Mouse (Mus musculus) midbrain, embryonic 14.5 days (tissue): ENCODE data around the gene Mpp2. TPM values are rescaled to one million over a fixed set of nuclear protein-coding genes. Genes with fewer than 3 reads are reported as not detected.
A peak's percentile ranks its signal among the peaks of the same experiment; 100 is the strongest.

Source experiments
- ATAC-seq: fragments of 200-750 bp; cut with Nextera tagmentation; 2 replicates; pipeline ENCODE4 v1.8.0; 2017; ENCODE audit warnings: moderate number of reproducible peaks, moderate library complexity; ENCODE audit not compliant: low FRiP score, low TSS enrichment
- DNase-seq: peaks from one replicate; pipeline ENCODE4 v3.0.0-alpha.2; 2015
- H3K27ac ChIP-seq: fragments of 300-500 bp; sonication (generic); replicated peaks from 2 replicates; pipeline ENCODE4 v1.5.1; 2014; ENCODE audit warnings: mild to moderate bottlenecking, low read depth, low read length, moderate library complexity
- H3K27me3 ChIP-seq: fragments of 300-500 bp; sonication (generic); 2 replicates; pipeline ENCODE4 v1.6.1; 2014; ENCODE audit warnings: low read length, control low read depth, mixed read lengths; ENCODE audit not compliant: control insufficient read depth, insufficient read depth
- H3K36me3 ChIP-seq: fragments of 300-500 bp; sonication (generic); 2 replicates; pipeline ENCODE4 v1.6.1; 2014; ENCODE audit warnings: low read length, control low read depth; ENCODE audit not compliant: control insufficient read depth, insufficient read depth
- H3K4me1 ChIP-seq: fragments of 300-500 bp; sonication (generic); 2 replicates; pipeline ENCODE4 v1.6.1; 2014; ENCODE audit warnings: mild to moderate bottlenecking, antibody characterized with exemption, low read length, control low read depth; ENCODE audit not compliant: control insufficient read depth, insufficient read depth
- H3K4me2 ChIP-seq: fragments of 300-500 bp; sonication (generic); 2 replicates; pipeline ENCODE4 v1.6.1; 2014; ENCODE audit warnings: mild to moderate bottlenecking, low read length, moderate library complexity
- H3K4me3 ChIP-seq: fragments of 300-500 bp; sonication (generic); replicated peaks from 2 replicates; pipeline ENCODE4 v1.5.1; 2014; ENCODE audit warnings: low read depth, low read length
- H3K9ac ChIP-seq: fragments of 300-500 bp; sonication (generic); replicated peaks from 2 replicates; pipeline ENCODE4 v1.6.1; 2014; ENCODE audit warnings: mild to moderate bottlenecking, low read length, moderate library complexity
- H3K9me3 ChIP-seq: fragments of 300-500 bp; sonication (generic); 2 replicates; pipeline ENCODE4 v1.6.1; 2016; ENCODE audit warnings: low read length, control low read depth, mixed read lengths; ENCODE audit not compliant: control insufficient read depth
- WGBS: fragments of 180-500 bp; shearing (Covaris S2); extraction: QIAGEN DNeasy Blood & Tissue Kit; methylation state at CpG from one replicate; pipeline ENCODE4 v1.1.7; 2014; 5-methylcytosine and 5-hydroxymethylcytosine counted together
- polyA plus RNA-seq: library from polyadenylated mRNA; unstranded; fragments of >200 nt; fragmentation: Nextera tagmentation; extraction: Ambion mirVana; gene quantifications from 2 replicates; pipeline ENCODE4 v1.2.1, GENCODE M21; 2014

Mpp2 gene
- polyA plus RNA-seq, 1 experiment from 2014 or later = 22.5 TPM

- no peak for DNase-seq
- Histone ChIP-seq H3K36me3 (peaks cover 14% of the 10 kb centered on the region; the same call in 1 of the 2 replicates), H3K4me1 (peaks cover 20% of the 10 kb centered on the region), H3K4me3 (no peak overlapping the region), H3K27ac (no peak overlapping the region), H3K4me2 (no peak overlapping the region), H3K9ac (no peak overlapping the region), H3K27me3 (no peaks in the 10 kb centered on the region), H3K9me3 (no peaks in the 10 kb centered on the region)
- ATAC-seq = no peak
- 13% methylated on average over 7 of the region's 7 CpGs for WGBS
Measured at GRCm38 (mm10) chr11:102084159-102084558, 4.2 kb downstream of the Mpp2 start.

GRCm38 (mm10) chr11:102083193-102083592 lies 5.1 kb downstream of the Mpp2 start:
- DNase-seq = peak; percentile 63
- no peak for ATAC-seq
- peaks cover 15% of the 10 kb centered on the region for H3K36me3 ChIP-seq
- H3K9me3 ChIP-seq = no peaks in the 10 kb centered on the region
- no peak overlapping the region for H3K27ac ChIP-seq
- H3K4me1 ChIP-seq = peaks cover 20% of the 10 kb centered on the region
- no peak overlapping the region for H3K9ac ChIP-seq
- no peak overlapping the region for H3K4me3 ChIP-seq
- 37% methylated on average over 4 of the region's 4 CpGs for WGBS
- H3K4me2 ChIP-seq = peak overlapping the region; percentile 79
- H3K27me3 ChIP-seq = no peaks in the 10 kb centered on the region

GRCm38 (mm10) chr11:102082322-102082721 lies 6.0 kb downstream of the Mpp2 start:
- DNase-seq = peak; percentile 94
- Histone ChIP-seq H3K4me3 (peak overlapping the region; percentile 39), H3K4me2 (peak overlapping the region; percentile 79), H3K36me3 (peaks cover 23% of the 10 kb centered on the region), H3K9me3 (no peaks in the 10 kb centered on the region), H3K9ac (peak overlapping the region; percentile 58), H3K27ac (no peak overlapping the region), H3K4me1 (peaks cover 20% of the 10 kb centered on the region), H3K27me3 (no peaks in the 10 kb centered on the region)
- 2% methylated on average over 18 of the region's 18 CpGs for WGBS
- peak; percentile 84 for ATAC-seq

DNA sequence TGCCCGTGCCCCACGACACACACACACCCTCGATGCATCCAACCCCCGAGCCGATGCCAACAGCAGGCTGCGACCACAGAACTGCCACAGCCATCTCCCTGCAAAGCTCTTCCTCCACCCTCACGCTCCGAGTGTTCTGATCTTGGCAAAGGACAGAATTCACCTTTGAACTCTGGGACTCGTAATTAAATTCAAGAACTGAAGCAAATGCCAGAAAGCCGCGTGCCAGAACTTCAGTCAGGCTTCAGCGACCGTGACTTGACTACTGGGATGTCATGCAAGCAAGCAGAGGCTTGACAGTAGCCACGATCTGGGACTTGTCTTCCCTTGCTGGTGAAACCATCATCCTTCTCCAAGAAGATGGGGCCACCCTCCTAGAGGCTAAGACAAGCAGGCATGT lies 14.6 kb downstream of the Mpp2 start:
- H3K27me3 ChIP-seq = no peaks in the 10 kb centered on the region
- no peaks in the 10 kb centered on the region for H3K9me3 ChIP-seq
- H3K27ac ChIP-seq = no peak overlapping the region
- peaks cover 39% of the 10 kb centered on the region for H3K36me3 ChIP-seq
- no peak for DNase-seq
- no peak overlapping the region for H3K4me2 ChIP-seq
- no peak for ATAC-seq
- no peak overlapping the region for H3K4me3 ChIP-seq
- WGBS = 55% methylated on average over 14 of the region's 14 CpGs
- no peak overlapping the region for H3K9ac ChIP-seq
- H3K4me1 ChIP-seq = no peaks in the 10 kb centered on the region

- WGBS = 83% methylated on average over 5 of the region's 5 CpGs
- Histone ChIP-seq H3K9ac (no peak overlapping the region), H3K9me3 (no peaks in the 10 kb centered on the region), H3K27me3 (no peaks in the 10 kb centered on the region), H3K4me3 (no peak overlapping the region), H3K27ac (no peak overlapping the region), H3K4me1 (no peaks in the 10 kb centered on the region), H3K36me3 (peaks cover 33% of the 10 kb centered on the region), H3K4me2 (no peak overlapping the region)
- DNase-seq (no peak), ATAC-seq (no peak)
Measured at GRCm38 (mm10) chr11:102072729-102073128, 15.6 kb downstream of the Mpp2 start.

GRCm38 (mm10) chr11:102070426-102070825 lies 17.9 kb downstream of the Mpp2 start:
- H3K27me3 ChIP-seq = no peaks in the 10 kb centered on the region
- H3K4me1 ChIP-seq = no peaks in the 10 kb centered on the region
- ATAC-seq = no peak
- 3% methylated on average over 13 of the region's 13 CpGs for WGBS
- no peaks in the 10 kb centered on the region for H3K9me3 ChIP-seq
- H3K27ac ChIP-seq = no peak overlapping the region
- no peak overlapping the region for H3K4me3 ChIP-seq
- no peak overlapping the region for H3K9ac ChIP-seq
- peak overlapping the region; percentile 17; the same call in 1 of the 2 replicates for H3K4me2 ChIP-seq
- peaks cover 15% of the 10 kb centered on the region for H3K36me3 ChIP-seq
- peak; percentile 24 for DNase-seq

- DNase-seq (no peak), ATAC-seq (no peak)
- Histone ChIP-seq H3K4me1 (no peaks in the 10 kb centered on the region), H3K9ac (no peak overlapping the region), H3K9me3 (no peaks in the 10 kb centered on the region), H3K27ac (no peak overlapping the region), H3K4me2 (no peak overlapping the region), H3K27me3 (no peaks in the 10 kb centered on the region), H3K4me3 (no peak overlapping the region), H3K36me3 (peaks cover 11% of the 10 kb centered on the region)
- WGBS = 52% methylated on average over 11 of the region's 11 CpGs
Measured at GRCm38 (mm10) chr11:102069633-102070032, 18.7 kb downstream of the Mpp2 start.

DNA sequence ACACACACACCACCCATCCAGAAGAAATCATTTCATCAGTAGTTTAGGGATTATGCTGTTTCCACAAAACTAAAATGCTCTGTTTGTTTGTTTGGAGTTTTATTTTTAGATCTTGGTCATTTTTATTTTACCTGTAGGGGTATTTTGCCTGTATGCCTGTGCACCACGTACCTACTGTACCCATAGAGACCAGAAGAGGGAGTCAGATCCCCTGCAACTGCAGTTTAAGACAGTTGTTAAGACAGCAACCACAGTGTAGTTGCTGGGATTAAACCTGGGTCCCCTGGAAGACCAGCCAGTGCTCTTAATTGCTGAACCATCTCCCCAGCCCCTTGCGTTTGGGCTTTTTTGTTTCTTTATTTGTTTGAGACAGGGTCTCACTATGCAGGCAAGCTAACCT lies 19.3 kb downstream of the Mpp2 start:
- H3K4me1 ChIP-seq = no peaks in the 10 kb centered on the region
- peak; percentile 55 for DNase-seq
- WGBS = 45% methylated on average over 2 of the region's 2 CpGs

DNA sequence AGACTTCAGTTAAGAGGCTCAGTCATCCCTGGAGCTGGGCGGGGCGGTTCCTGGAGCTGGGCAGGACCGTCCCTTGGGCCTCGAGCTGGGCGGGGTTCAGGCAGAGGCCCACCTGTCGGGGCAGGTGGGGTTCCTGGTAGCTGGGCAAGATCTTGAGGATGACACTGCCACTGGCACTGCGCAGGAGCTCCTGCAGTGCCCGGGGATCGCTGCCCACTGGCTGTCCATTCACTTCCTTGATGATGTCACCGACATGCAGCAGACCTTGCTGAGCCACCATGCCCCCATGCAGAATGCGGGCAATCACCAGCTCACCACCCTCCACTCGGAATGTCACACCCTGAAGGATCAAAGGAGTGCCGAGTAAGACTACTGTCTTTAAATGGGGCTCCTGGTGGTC lies 25.2 kb downstream of the Mpp2 start:
- H3K36me3 ChIP-seq = peaks cover 45% of the 10 kb centered on the region

More for the DNA sequence above, 19.3 kb downstream of the Mpp2 start:
- ATAC-seq = no peak
- no peak overlapping the region for H3K4me2 ChIP-seq
- no peaks in the 10 kb centered on the region for H3K9me3 ChIP-seq
- peaks cover 9% of the 10 kb centered on the region for H3K36me3 ChIP-seq
- no peaks in the 10 kb centered on the region for H3K27me3 ChIP-seq
- H3K9ac ChIP-seq = no peak overlapping the region
- no peak overlapping the region for H3K27ac ChIP-seq
- no peak overlapping the region for H3K4me3 ChIP-seq

More for the DNA sequence above, 25.2 kb downstream of the Mpp2 start:
- H3K4me2 ChIP-seq = no peak overlapping the region
- H3K4me1 ChIP-seq = 0 out of 2 replicates have a peak, but pooled peaks cover 3% of the 10 kb centered on the region
- no peak overlapping the region for H3K27ac ChIP-seq
- no peak overlapping the region for H3K9ac ChIP-seq
- ATAC-seq (no peak), DNase-seq (no peak)
- H3K9me3 ChIP-seq = no peaks in the 10 kb centered on the region
- no peaks in the 10 kb centered on the region for H3K27me3 ChIP-seq
- 85% methylated on average over 13 of the region's 13 CpGs for WGBS
- no peak overlapping the region for H3K4me3 ChIP-seq
